Mouse (Mus musculus) urinary bladder, adult 18-20 months (tissue): ENCODE measurements around the gene Tex52.
"Not testable (repeated sequence)": the region's sequence is repeated elsewhere in the genome, so short reads cannot be mapped to it uniquely, and the experiment has no call there.

ENCODE experiments used
- DNase-seq, 2 experiments: peaks; one replicate each; pipeline ENCODE4 v3.0.0; 2022; ENCODE audit warnings: low spot score in 2 of 2, mixed read lengths in 2 of 2

The Tex52 gene

GRCm38 (mm10) chr6:128380594-128381167, 5.4 kb downstream of the Tex52 start:
- DNase-seq: not testable (repeated sequence)

GRCm38 (mm10) chr6:128381254-128381653, 6.0 kb downstream of the Tex52 start:
- no peak for DNase-seq

GRCm38 (mm10) chr6:128383752-128384151, 8.5 kb downstream of the Tex52 start:
- DNase-seq: no peak

GRCm38 (mm10) chr6:128385026-128385425, 9.8 kb downstream of the Tex52 start:
- DNase-seq: no peak

GRCm38 (mm10) chr6:128389185-128389584, 13.9 kb downstream of the Tex52 start:
- DNase-seq: no peak

- DNase-seq: no peak
These were observed 15.4 kb downstream of the Tex52 start for GRCm38 (mm10) chr6:128390683-128391082.

- DNase-seq: no peak
These were observed 22.5 kb downstream of the Tex52 start for GRCm38 (mm10) chr6:128397574-128398261.

GRCm38 (mm10) chr6:128398996-128399395, 23.7 kb downstream of the Tex52 start, which contains the start of gene Nrip2:
Gene Nrip2 (plus strand): TSS chr6:128399296.
- no peak for DNase-seq

GRCm38 (mm10) chr6:128399421-128400185, 24.3 kb downstream of the Tex52 start:
- no peak for DNase-seq

- no peak for DNase-seq
These were observed 29.5 kb downstream of the Tex52 start for GRCm38 (mm10) chr6:128404708-128405107.

- DNase-seq: no peak
These were observed 33.4 kb downstream of the Tex52 start for GRCm38 (mm10) chr6:128408544-128409125.

- no peak for DNase-seq
These were observed 35.0 kb downstream of the Tex52 start for GRCm38 (mm10) chr6:128410305-128410704.

- DNase-seq: peak; percentile 52 to 78
These were observed 35.9 kb downstream of the Tex52 start for GRCm38 (mm10) chr6:128411115-128411514.

- DNase-seq: no peak
These were observed 40.9 kb downstream of the Tex52 start for GRCm38 (mm10) chr6:128416169-128416568.

GRCm38 (mm10) chr6:128418076-128418475, 42.8 kb downstream of the Tex52 start:
- no peak for DNase-seq

- DNase-seq: no peak
These were observed 45.8 kb downstream of the Tex52 start for GRCm38 (mm10) chr6:128421036-128421435.

- no peak for DNase-seq
These were observed 46.2 kb downstream of the Tex52 start for GRCm38 (mm10) chr6:128421480-128421879.

GRCm38 (mm10) chr6:128423496-128424268, 48.4 kb downstream of the Tex52 start:
- DNase-seq: no peak

GRCm38 (mm10) chr6:128424269-128425019, 49.2 kb downstream of the Tex52 start, which contains the start of gene Itfg2:
Gene Itfg2 (minus strand): TSS chr6:128424931.
- DNase-seq: peak; percentile 92 to 95

GRCm38 (mm10) chr6:128425046-128425445, 49.8 kb downstream of the Tex52 start:
- no peak for DNase-seq

- no peak for DNase-seq
These were observed 52.3 kb downstream of the Tex52 start for GRCm38 (mm10) chr6:128427571-128427970.
